Mouse (Mus musculus) stomach, postnatal 0 days (tissue): ENCODE data around the gene Rasgef1b. TPM values are rescaled to one million over a fixed set of nuclear protein-coding genes. Genes with fewer than 3 reads are reported as not detected.

Source experiments
- ATAC-seq: fragments of 200-750 bp; cut with Nextera tagmentation; 2 replicates; pipeline ENCODE4 v1.8.0; 2017; ENCODE audit not compliant: low FRiP score, low TSS enrichment
- DNase-seq: peaks from one replicate; pipeline ENCODE4 v3.0.0-alpha.2; 2016; ENCODE audit warnings: low spot score
- H3K27ac ChIP-seq: fragments of 300-500 bp; sonication (generic); replicated peaks from 2 replicates; pipeline ENCODE4 v1.5.1; 2014; ENCODE audit warnings: mild to moderate bottlenecking, control low read depth
- H3K27me3 ChIP-seq: fragments of 300-500 bp; sonication (generic); 2 replicates; pipeline ENCODE4 v1.6.1; 2014; ENCODE audit warnings: low read length; ENCODE audit not compliant: control insufficient read depth, insufficient read depth
- H3K36me3 ChIP-seq: fragments of 300-500 bp; sonication (generic); 2 replicates; pipeline ENCODE4 v1.6.1; 2014; ENCODE audit warnings: low read length, mixed read lengths; ENCODE audit not compliant: control insufficient read depth, insufficient read depth
- H3K4me1 ChIP-seq: fragments of 300-500 bp; sonication (generic); replicated peaks from 2 replicates; pipeline ENCODE4 v1.6.1; 2014; ENCODE audit warnings: antibody characterized with exemption; ENCODE audit not compliant: control insufficient read depth, insufficient read depth
- H3K4me2 ChIP-seq: fragments of 300-500 bp; sonication (generic); replicated peaks from 2 replicates; pipeline ENCODE4 v1.6.1; 2014; ENCODE audit warnings: low read depth, mild to moderate bottlenecking, control low read depth, moderate library complexity
- H3K4me3 ChIP-seq: fragments of 300-500 bp; sonication (generic); 2 replicates; pipeline ENCODE4 v1.5.1; 2014; ENCODE audit warnings: low read depth, low read length, control low read depth
- H3K9ac ChIP-seq: fragments of 300-500 bp; sonication (generic); 2 replicates; pipeline ENCODE4 v1.6.1; 2014; ENCODE audit warnings: mild to moderate bottlenecking, low read length, control low read depth, mixed read lengths
- H3K9me3 ChIP-seq: fragments of 300-500 bp; sonication (generic); 2 replicates; pipeline ENCODE4 v1.6.1; 2016; ENCODE audit warnings: low read length; ENCODE audit not compliant: control insufficient read depth
- CTCF ChIP-seq: IDR thresholded peaks from 2 replicates; pipeline ENCODE4 v1.5.1; 2016; ENCODE audit warnings: antibody characterized with exemption, low read depth, mild to moderate bottlenecking, moderate library complexity
- EP300 ChIP-seq: optimal IDR thresholded peaks from 2 replicates; pipeline ENCODE3; 2016; ENCODE audit warnings: antibody characterized with exemption
- WGBS: fragments of 180-500 bp; shearing (Covaris S2); extraction: QIAGEN DNeasy Blood & Tissue Kit; methylation state at CpG from one replicate; pipeline ENCODE4 v1.1.7; 2014; 5-methylcytosine and 5-hydroxymethylcytosine counted together
- polyA plus RNA-seq: library from polyadenylated mRNA; unstranded; fragments of >200 nt; fragmentation: Nextera tagmentation; extraction: Ambion mirVana; gene quantifications from 2 replicates; pipeline ENCODE4 v1.2.1, GENCODE M21; 2015

The Rasgef1b gene
- polyA plus RNA-seq, 1 experiment from 2014 or later, result 37.4 TPM

DNA sequence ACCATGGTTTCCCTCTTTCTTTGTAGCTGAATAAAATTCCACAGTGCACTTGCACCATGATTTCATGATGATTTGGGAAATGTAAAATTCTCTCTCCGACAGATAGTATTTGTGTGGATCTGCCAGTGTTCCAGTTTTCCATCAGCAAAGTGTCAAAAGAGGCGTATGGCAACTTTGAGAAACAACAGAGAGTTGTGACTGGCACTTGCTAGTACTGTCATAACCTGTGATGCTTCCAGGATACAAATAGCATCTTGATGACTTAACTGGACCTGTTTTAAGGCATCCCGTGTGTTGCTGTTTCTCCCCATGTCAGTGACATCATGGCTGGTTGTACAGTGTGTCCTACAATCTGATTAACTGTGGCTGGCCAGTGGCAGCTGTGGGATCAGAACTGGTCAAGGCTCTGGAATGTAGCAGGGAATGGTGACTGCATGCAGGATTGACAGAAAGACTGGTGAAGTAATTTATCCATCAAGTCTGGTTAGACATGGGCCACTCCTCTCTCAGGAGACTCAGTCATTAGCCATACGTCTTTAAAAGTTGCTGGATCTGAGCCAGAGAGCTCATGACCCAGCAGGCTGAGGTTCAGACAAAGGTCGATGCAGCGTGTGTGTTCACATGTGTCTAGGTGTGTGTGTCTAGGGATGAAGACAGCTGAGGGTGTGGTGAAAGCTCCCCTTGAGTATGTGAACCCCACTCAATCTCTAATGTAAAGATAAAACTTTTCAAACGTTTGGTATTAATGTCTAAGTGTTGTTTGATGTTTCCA is 328.8 kb downstream of the Rasgef1b start:
- Histone ChIP-seq H3K27me3 (no peaks in the 10 kb centered on the region; the same call in 1 of the 2 replicates), H3K36me3 (no peaks in the 10 kb centered on the region), H3K9ac (no peak overlapping the region), H3K4me3 (no peak overlapping the region), H3K4me1 (no peaks in the 10 kb centered on the region), H3K9me3 (no peaks in the 10 kb centered on the region), H3K27ac (peak overlapping the region; percentile 18; the same call in 1 of the 2 replicates), H3K4me2 (no peak overlapping the region)
- WGBS, result 43% methylated on average over 7 of the region's 7 CpGs
- DNase-seq, result peak; percentile 50
- TF ChIP-seq EP300 (no peak), CTCF (no peak)
- peak; percentile 88 for ATAC-seq

DNA sequence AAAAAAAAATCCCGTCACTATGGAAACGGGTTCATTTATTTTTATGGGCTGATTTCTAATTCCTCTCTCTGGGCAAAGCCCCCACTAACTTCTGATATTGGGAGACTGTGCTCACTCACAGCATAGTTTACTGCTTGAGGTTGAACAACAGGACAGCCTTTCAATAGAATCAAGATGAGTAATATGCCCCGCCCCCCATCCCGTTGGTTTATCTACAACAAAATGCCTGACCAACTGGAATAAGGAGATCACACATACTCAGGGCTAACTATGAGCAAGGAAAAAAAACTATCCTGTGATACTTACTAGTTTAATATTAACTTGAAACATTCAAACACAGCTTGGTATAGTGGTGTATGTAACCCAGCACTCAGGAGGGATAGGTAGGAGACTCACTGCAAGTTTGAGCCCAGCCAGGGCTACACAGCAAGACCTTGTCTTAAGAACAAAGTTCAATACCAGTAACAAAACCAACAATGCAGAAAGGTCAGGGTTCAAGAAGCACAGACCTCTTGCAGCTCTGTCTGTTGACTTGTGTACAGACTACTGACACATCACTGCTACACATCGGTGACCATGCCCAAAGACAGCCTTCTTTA is 330.3 kb downstream of the Rasgef1b start:
- DNase-seq (no peak), ATAC-seq (no peak)
- H3K4me3 ChIP-seq, result no peak overlapping the region
- no peak overlapping the region for H3K4me2 ChIP-seq
- WGBS, result 80% methylated on average over 5 of the region's 5 CpGs
- H3K9ac ChIP-seq, result no peak overlapping the region
- H3K9me3 ChIP-seq, result no peaks in the 10 kb centered on the region
- H3K27me3 ChIP-seq, result no peaks in the 10 kb centered on the region; the same call in 1 of the 2 replicates
- no peaks in the 10 kb centered on the region for H3K4me1 ChIP-seq
- no peak overlapping the region for H3K27ac ChIP-seq
- TF ChIP-seq EP300 (no peak), CTCF (no peak)
- H3K36me3 ChIP-seq, result no peaks in the 10 kb centered on the region

DNA sequence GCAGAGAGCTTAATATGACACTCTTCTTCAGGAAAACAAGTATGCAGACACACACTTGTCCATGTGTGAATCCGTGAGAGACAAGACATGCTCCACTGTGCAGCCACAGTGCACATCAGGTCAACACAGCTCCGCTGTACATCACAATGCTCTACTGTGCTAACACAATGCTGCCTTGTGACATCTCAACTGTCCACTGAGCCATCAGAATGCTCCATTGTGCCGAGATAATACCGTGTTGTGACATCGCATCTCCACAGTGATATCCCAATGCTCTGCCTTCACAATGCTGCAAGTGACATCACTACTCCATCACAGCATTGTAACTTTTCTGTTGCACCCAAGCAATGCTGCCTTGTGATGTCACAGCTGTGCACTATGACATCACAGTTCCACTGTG is 334.3 kb downstream of the Rasgef1b start:
- DNase-seq (no peak), ATAC-seq (no peak)
- H3K4me2 ChIP-seq, result no peak overlapping the region
- TF ChIP-seq EP300 (no peak), CTCF (no peak)
- no peaks in the 10 kb centered on the region for H3K9me3 ChIP-seq
- H3K4me1 ChIP-seq, result no peaks in the 10 kb centered on the region
- 85% methylated on average over 5 of the region's 5 CpGs for WGBS
- no peaks in the 10 kb centered on the region for H3K27me3 ChIP-seq
- H3K9ac ChIP-seq, result no peak overlapping the region
- H3K4me3 ChIP-seq, result no peak overlapping the region
- no peak overlapping the region for H3K27ac ChIP-seq
- no peaks in the 10 kb centered on the region for H3K36me3 ChIP-seq

DNA sequence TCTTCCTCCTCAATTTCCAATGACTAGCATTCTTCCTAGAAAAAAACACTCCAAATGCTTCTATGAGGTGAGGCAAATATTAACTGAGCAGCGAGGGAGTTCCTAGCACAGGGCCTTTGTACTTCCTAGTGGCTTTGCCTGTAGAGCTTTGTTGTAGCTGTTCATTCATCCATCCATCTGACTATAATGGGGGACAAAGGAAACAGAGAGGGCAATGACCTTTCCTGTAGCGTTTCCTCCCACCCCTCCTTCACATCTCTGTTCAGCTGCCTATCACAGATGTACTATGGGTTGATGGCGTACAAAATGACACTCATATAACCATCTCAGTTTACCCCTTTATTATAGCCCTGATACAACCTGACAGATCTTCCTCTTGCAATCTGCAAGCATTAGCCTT is 337.3 kb downstream of the Rasgef1b start:
- Histone ChIP-seq H3K9ac (no peak overlapping the region), H3K4me2 (no peak overlapping the region), H3K4me3 (no peak overlapping the region), H3K27me3 (no peaks in the 10 kb centered on the region), H3K36me3 (no peaks in the 10 kb centered on the region), H3K4me1 (0 out of 2 replicates have a peak, but pooled peaks cover 3% of the 10 kb centered on the region), H3K9me3 (no peaks in the 10 kb centered on the region), H3K27ac (no peak overlapping the region)
- ATAC-seq (no peak), DNase-seq (no peak)
- 70% methylated on average over 3 of the region's 3 CpGs for WGBS
- TF ChIP-seq CTCF, result no peak
- no peak for TF ChIP-seq EP300

DNA sequence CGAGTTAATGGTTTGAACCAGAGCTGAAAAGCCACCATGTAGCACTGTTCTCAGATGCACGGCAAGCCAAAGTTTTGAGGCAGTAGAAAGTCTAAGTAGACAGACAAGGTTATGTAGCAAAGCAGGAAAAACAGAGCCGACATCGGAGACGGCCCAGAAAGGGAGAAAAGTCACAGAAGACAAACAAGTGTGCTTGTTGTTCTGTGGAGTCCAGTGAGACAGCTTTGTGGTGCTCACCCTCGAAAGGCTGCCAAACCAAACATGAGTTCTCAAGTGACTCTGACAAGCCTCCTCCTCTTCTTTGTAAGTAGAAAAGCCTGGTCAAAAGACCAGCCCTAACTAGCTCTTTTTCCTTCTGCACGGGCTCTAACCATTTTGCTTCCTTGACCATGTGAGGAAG is 338.1 kb downstream of the Rasgef1b start:
- Histone ChIP-seq H3K9ac (no peak overlapping the region), H3K27ac (no peak overlapping the region), H3K4me3 (no peak overlapping the region), H3K9me3 (no peaks in the 10 kb centered on the region), H3K27me3 (no peaks in the 10 kb centered on the region), H3K4me2 (no peak overlapping the region), H3K4me1 (0 out of 2 replicates have a peak, but pooled peaks cover 3% of the 10 kb centered on the region), H3K36me3 (no peaks in the 10 kb centered on the region)
- ATAC-seq (no peak), DNase-seq (no peak)
- no peak for TF ChIP-seq CTCF
- no peak for TF ChIP-seq EP300
- 53% methylated on average over 7 of the region's 7 CpGs for WGBS

DNA sequence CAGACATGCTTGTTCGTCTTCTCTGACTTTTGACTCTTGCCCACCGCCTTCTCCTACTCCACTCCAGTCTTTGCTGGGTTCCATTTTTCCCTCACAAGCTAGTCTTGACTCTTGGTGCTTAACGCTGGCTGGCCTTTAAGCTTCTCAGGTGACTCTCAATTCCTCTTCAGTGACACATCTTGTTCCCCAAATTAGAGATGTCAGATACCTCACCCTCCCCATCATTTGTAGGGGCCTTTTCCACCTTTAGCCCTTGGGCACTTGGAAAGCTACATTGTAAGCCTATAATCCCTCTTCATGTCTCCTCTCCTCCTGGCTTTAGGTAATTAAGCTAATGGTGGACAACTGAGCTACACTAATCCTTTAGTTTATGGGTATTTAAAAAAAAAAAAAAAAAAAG is 338.6 kb downstream of the Rasgef1b start:
- WGBS, result 94% methylated on average over 3 of the region's 3 CpGs

More for the DNA sequence above, 338.6 kb downstream of the Rasgef1b start:
- H3K4me2 ChIP-seq, result no peak overlapping the region
- DNase-seq (no peak), ATAC-seq (no peak)
- no peaks in the 10 kb centered on the region for H3K27me3 ChIP-seq
- no peak overlapping the region for H3K4me3 ChIP-seq
- H3K9me3 ChIP-seq, result no peaks in the 10 kb centered on the region
- H3K4me1 ChIP-seq, result 0 out of 2 replicates have a peak, but pooled peaks cover 3% of the 10 kb centered on the region
- no peak overlapping the region for H3K27ac ChIP-seq
- no peak overlapping the region for H3K9ac ChIP-seq
- no peaks in the 10 kb centered on the region for H3K36me3 ChIP-seq
- TF ChIP-seq EP300, result no peak
- no peak for TF ChIP-seq CTCF
